Mouse (Mus musculus): ENCODE data around the gene Hes3. TPM values are rescaled to one million over a fixed set of nuclear protein-coding genes. Genes with fewer than 3 reads are reported as not detected.

The Hes3 gene
- not detected for total RNA-seq (2021)
- long read RNA-seq, experiment 1 = 0 reads
- long read RNA-seq, experiment 2 = 0 reads

GRCm38 (mm10) chr4:152291562-152291961, at the start of gene Hes3:
TSS of gene Hes3 (minus strand) at chr4:152291662.
- no peak for DNase-seq

GRCm38 (mm10) chr4:152340584-152341284, 49.3 kb upstream of the Hes3 start:
- DNase-seq = peak in 1 of 2 experiments; percentile 41

DNA sequence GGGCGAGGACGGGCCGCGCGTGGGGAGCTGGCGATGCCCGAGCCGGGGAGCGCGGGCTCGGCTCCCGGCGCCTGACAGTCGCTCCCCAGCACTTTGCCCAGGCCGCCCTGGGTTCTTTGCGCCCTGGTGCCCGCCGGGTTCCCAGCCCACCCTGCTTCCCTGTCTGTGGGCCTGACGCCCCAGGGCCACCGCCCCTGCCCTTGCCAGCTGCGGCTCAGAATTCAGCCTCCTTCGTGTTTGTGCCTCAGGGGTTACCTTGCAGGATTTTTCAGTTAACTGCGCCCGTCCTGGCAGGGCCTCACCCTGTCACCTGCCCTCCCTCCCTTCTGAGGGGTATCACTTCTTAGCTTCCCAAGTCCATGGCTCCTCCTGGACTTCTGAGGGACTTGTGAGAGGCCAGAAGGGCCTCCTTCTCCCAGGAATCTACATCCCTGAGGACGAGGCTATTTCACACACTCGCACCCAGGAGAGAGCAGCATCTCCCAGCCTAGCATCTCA, 47.9 kb upstream of the Hes3 start:
- DNase-seq = no peak

- peak in 1 of 2 experiments; percentile 27 for DNase-seq
Observed at GRCm38 (mm10) chr4:152338419-152339292, 47.2 kb upstream of the Hes3 start, which contains the start of gene Chd5. TSS of gene Chd5 (plus strand) at chr4:152338651.

GRCm38 (mm10) chr4:152337772-152338171, 46.3 kb upstream of the Hes3 start:
- no peak for DNase-seq

- DNase-seq = no peak
Observed at GRCm38 (mm10) chr4:152333587-152333986, 42.1 kb upstream of the Hes3 start.

DNA sequence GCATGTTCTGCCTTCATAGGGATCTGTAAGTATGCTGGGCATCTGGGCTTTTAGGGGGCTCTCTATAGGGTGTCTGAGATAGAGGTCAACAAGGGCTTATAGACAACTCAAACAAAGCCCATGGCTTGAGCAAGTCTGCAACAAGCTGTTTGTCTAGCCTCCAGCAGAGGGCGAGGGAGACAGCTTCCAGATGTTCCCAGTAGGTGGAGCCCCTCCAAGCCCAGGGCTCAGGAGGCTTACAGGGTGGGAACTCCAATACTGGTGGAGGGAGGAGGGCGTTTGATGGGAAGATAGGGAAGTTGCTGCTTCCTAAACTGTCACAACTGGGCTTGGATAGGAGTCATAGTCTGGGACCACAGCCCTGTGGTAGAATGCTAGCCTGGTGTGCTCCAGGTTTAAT, 41.5 kb upstream of the Hes3 start:
- peak; percentile 71 to 76 for DNase-seq

DNA sequence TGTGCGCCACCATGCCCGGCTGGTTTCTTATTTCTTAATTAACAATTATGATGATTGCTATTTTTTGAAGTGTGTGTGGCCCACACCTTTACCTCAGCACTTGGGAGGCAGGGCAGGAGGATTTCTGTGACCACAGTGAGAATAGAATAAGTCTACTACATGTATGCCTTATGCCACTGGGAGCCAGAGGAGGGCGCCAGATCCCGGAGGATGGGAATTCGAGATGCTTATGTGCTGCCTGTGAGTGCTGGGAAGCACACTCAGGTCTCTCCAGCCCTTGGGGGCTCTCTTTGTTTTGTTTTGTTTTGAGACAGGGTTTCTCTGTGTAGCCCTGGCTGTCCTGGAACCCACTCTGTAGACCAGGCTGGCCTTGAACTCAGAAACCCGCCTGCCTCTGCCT, 37.2 kb upstream of the Hes3 start:
- DNase-seq = peak; percentile 62 to 69

DNA sequence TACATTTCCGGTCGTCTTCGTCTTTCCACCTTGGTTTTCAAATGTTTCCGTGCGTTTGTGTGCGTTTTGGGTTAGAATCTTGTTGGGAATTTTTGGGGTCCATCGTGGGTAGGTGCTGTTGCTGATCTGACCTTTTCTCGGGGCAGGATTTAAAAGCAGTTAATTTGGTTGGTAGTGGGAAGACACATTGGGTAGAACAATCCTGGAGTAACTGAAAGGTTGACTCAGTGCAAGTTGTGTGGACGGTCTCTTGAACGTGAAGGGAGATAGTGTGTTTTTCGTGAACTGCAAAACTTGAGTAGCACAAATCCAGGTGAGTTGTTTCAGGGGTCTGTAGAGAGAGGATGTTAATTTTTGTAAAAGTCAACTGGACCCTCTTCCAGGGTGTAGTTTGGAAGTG, 35.1 kb upstream of the Hes3 start:
- no peak for DNase-seq

DNA sequence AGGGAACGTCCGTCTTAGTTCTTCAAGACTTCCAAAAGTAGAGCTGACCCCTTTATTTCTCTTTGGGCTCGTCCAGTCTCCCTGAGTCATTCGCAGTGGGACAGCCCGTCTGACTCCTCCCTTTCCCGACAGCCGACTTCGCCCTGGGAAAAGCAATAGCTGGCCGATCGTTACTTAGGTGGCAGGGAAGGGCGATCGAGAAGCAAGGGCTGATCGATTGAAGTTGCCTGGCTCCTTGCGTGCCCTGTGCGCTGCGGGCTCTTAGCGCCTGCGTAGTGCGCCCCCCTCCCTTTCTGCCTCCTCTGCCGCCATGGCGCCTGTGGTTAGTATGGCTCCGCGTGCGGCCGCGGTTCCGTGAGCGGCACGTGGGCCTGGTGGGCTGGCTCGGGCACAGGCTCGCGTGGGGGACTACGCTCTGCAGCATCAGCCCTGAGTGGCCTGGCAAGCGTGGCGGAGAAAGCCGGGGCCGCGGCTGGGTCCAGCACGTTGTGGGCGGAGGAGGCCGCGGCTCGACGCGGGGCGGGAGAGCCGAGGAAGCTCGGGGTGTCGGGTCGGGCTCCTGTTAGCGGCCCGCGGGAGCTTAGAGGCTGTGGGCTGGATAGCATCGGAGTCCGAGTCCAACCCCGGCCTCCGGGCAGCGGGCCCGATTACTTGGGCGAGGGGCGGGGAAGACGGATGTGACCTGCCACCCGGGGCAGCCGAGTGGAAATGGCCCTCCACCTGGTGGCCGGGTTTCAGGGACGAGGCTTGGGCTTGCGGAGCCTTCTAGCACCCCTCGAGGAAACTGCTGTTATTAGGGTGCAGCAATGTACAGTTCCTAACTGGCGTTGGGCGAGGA, 34.3 kb upstream of the Hes3 start, which contains the start of gene Rpl22:
Gene Rpl22 (plus strand): TSS at position 169 of the 838 bp plus-strand sequence.
- peak; percentile 94 to 96 for DNase-seq

GRCm38 (mm10) chr4:152324641-152325562, 33.4 kb upstream of the Hes3 start:
- no peak for DNase-seq

GRCm38 (mm10) chr4:152321464-152321863, 30.0 kb upstream of the Hes3 start:
- DNase-seq = no peak

GRCm38 (mm10) chr4:152318517-152319234, 27.2 kb upstream of the Hes3 start, which contains the start of gene Rnf207:
TSS of gene Rnf207 (minus strand) at chr4:152318993.
- DNase-seq = peak; percentile 75 to 82

GRCm38 (mm10) chr4:152317631-152318033, 26.2 kb upstream of the Hes3 start:
- no peak for DNase-seq

DNA sequence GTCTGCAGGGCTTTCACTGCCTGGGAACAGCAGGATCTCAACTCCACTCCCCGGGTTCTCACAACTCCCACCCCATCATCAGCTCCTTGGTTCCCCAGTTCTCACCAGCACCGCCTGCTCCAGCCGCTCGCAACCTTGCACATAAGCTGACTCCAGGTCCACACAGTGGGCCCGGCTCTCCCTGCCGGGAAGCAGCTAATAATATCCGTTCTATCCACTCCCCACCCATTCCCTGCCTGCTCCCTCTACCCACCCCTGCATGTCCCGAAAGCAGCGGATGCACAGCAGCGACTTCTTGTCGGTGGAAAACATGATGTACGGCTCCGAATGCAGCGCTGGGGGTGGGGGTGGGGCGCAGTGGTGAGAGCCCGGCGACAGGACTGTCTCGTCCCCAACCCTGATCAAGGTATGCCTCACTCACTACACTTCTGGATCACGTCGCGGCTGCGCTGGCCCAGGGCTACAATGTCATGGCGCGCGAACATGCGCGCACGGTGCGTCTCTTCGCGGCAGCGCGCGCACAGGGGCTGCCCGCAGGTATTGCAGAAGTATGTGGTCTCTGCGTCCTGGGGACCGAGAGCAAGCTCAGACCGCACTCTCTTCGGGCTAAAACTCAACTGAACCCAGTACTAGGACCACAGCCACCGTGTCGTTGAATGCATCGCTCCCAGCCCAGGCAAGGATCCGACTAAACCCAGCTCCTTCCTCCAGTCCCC, 24.2 kb upstream of the Hes3 start:
- no peak for DNase-seq

DNA sequence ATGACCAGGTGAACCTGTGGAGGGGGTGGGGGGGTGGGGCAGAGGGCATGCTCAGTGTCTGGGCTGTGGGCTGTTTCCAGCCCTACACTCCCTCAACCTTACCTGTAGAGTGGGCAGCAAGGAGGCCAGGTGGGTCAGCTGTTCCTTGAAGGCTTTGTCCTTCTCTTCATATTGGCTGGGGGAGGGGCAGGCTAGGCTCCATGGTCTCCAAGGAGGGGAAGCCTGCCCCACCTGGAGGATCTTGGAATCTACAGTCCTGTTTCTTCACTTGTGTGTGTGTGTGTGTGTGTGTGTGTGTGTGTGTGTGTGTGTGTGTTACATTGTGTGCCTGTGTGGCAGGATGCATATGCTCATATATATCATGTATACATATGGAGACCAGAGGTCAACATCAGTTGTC, 22.5 kb upstream of the Hes3 start:
- peak in 1 of 2 experiments; percentile 28 for DNase-seq

DNA sequence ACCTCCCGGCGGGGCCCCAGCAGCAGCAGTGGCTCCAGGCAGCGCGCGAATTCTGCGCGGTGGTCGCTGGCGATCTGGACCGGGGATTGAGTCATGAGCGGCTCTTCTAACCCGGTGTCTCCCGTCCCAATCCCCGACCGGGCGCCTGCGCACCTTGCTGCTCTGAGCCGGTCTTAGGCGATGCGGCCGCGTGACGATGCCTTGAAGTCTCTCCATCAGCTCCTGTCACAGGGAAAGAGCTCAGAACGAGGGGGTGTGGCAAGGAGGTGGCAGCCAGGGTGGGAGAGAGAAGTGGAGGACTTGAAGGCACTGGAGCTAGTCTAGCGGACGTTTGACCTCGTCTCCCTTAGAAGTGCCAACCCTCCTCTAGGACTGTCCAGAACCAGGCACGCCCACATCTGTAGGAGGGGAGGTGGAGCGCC, 21.8 kb upstream of the Hes3 start:
- peak; percentile 32 to 43 for DNase-seq

DNA sequence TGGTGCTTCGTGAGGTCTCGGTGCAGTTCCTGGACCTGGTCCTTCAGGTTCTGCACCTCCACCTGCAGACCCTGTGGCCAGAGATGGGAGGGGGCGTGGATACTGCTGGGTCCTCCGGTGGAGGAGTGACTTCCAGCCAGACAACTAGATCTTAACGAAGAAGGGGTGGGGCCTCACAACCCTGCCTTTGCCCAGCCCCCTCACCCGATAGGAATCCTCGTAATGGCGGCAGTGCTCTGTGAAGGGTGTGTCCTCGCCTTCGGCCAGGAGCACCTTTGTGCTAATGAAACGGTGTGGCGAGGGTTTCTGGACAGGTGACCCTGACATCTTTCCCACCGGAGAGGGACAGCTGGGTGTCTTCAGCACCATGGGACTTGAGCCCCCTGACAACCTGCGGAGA, 20.7 kb upstream of the Hes3 start:
- DNase-seq = no peak

- DNase-seq = peak; percentile 66 to 69
Observed at GRCm38 (mm10) chr4:152307542-152307941, 16.1 kb upstream of the Hes3 start.

Measured in adrenal gland, postnatal 36 days (tissue).